In the genomic region with DNA sequence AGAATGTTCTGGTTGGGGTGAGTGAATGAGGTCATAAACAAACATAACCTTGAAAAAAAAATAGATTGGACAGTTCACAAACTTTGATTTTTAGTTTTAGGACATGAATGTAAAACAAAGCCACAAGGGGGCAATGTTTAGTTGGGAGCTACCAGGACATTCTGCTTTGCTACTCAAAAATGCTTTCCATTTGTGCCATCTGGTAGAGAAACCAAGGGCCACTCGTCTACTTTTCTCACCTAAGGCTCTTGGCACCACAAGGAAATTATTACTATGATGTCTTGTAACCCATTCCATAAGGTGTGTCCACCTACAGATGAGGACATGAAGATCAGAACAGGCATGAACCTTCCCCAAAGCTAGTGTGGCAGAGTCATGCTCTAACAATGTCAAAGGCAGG, we compare ENCODE assay signal across 10 mouse cellular contexts. TPM values are rescaled to one million over a fixed set of nuclear protein-coding genes. Genes with fewer than 3 reads are reported as not detected.
DNase-seq lines count a peak whose midpoint lies in the region; ATAC-seq and TF ChIP-seq lines count a peak whose summit lies in the region.
"Had no signal": no experiment of that assay in that cellular context is flagged by ENCODE, and none has a peak within 500 bp of the region (broad histone marks: within the 10 kb centered on the region; RNA-seq: fewer than 3 reads in every experiment).

No protein-coding gene starts in this region.

- H3K4me2 ChIP-seq in embryonic facial prominence, embryonic 11.5 days (ENCODE audit: low read depth, low read length) = no peak overlapping the region
- H3K4me2 ChIP-seq in forebrain, embryonic 13.5 days = no peak overlapping the region

- TF ChIP-seq POLR2A in MEL (IDR thresholded peaks at IDR 0.05; ENCODE audit: control insufficient read depth in 1 of 2, insufficient read depth in 1 of 2, low read depth in 1 of 2, low read length in 2 of 2, poor library complexity in 1 of 2) = no peak

- no peak for ATAC-seq in embryonic facial prominence, embryonic 11.5 days (replicated peaks; ENCODE audit: insufficient number of reproducible peaks, low FRiP score, low TSS enrichment, low read depth)
- ATAC-seq in forebrain, embryonic 13.5 days = no peak

- no peak for TF ChIP-seq EP300 in MEL (IDR thresholded peaks at IDR 0.05; ENCODE audit: low read depth in 1 of 2, low read length in 2 of 2)

- intact Hi-C loops in left cerebral cortex, adult 2 months (cut with DNase I) = loop anchor here (2.0 kb wide), 1 partner anchor 1580 kb away; no protein-coding TSS in a partner anchor

- no peaks in the 10 kb centered on the region for H3K4me1 ChIP-seq in embryonic facial prominence, embryonic 11.5 days (ENCODE audit: control insufficient read depth, insufficient read depth, low read length)
- no peaks in the 10 kb centered on the region for H3K4me1 ChIP-seq in embryonic facial prominence, embryonic 10.5 days
- H3K4me1 ChIP-seq in MEL (ENCODE audit: control insufficient read depth in 1 of 2, insufficient read depth in 2 of 2, low read length in 2 of 2) = no peaks in the 10 kb centered on the region
- H3K4me1 ChIP-seq in forebrain, embryonic 13.5 days = no peaks in the 10 kb centered on the region

- no peaks in the 10 kb centered on the region for H3K79me2 ChIP-seq in MEL (ENCODE audit: control insufficient read depth, insufficient read depth, low read length, poor library complexity)

- TF ChIP-seq CTCF in left cerebral cortex, adult 2 months (IDR thresholded peaks at IDR 0.05) = peak; percentile 55
- peak in 1 of 3 experiments; percentile 19; a peak in 1 of 6 replicates for TF ChIP-seq CTCF in MEL (IDR thresholded peaks at IDR 0.05 in 2 of 3, conservative IDR thresholded peaks at IDR 0.05 in 1 of 3; ENCODE audit: control insufficient read depth in 1 of 3, insufficient read depth in 1 of 3, low read depth in 2 of 3, low read length in 3 of 3, poor library complexity in 1 of 3, severe bottlenecking in 1 of 3)

- H3K27me3 ChIP-seq in embryonic facial prominence, embryonic 11.5 days (ENCODE audit: control insufficient read depth, insufficient read depth, low read length) = no peaks in the 10 kb centered on the region
- H3K27me3 ChIP-seq in embryonic facial prominence, embryonic 10.5 days (replicated peaks; ENCODE audit: low read depth, poor library complexity, severe bottlenecking) = no peaks in the 10 kb centered on the region
- H3K27me3 ChIP-seq in MEL (ENCODE audit: control insufficient read depth in 1 of 2, insufficient read depth in 2 of 2, low read length in 2 of 2) = no peaks in the 10 kb centered on the region
- H3K27me3 ChIP-seq in forebrain, embryonic 13.5 days = no peaks in the 10 kb centered on the region

- no peak overlapping the region for H3K9ac ChIP-seq in embryonic facial prominence, embryonic 11.5 days (replicated peaks; ENCODE audit: low read length)
- H3K9ac ChIP-seq in MEL (ENCODE audit: control insufficient read depth, low read depth, low read length, poor library complexity, severe bottlenecking) = no peak overlapping the region
- H3K9ac ChIP-seq in forebrain, embryonic 13.5 days = no peak overlapping the region

- H3K9me3 ChIP-seq in embryonic facial prominence, embryonic 11.5 days (replicated peaks; ENCODE audit: control insufficient read depth, low read length) = no peaks in the 10 kb centered on the region
- H3K9me3 ChIP-seq in embryonic facial prominence, embryonic 10.5 days = no peaks in the 10 kb centered on the region
- H3K9me3 ChIP-seq in MEL (replicated peaks; ENCODE audit: insufficient read depth, low read length) = no peaks in the 10 kb centered on the region
- no peaks in the 10 kb centered on the region for H3K9me3 ChIP-seq in forebrain, embryonic 13.5 days (replicated peaks)

- TF ChIP-seq RAD21 in MEL (IDR thresholded peaks at IDR 0.05; ENCODE audit: low read depth, low read length) = peak; percentile 15

- 10% methylated on average over 1 of the region's 1 CpGs for WGBS in embryonic facial prominence, embryonic 11.5 days
- WGBS in embryonic facial prominence, embryonic 10.5 days = 22% methylated on average over 1 of the region's 1 CpGs
- WGBS in forebrain, embryonic 13.5 days = 8% methylated on average over 1 of the region's 1 CpGs

- peak; percentile 70 for DNase-seq in embryonic facial prominence, embryonic 11.5 days (ENCODE audit: low spot score)
- no peak for DNase-seq in embryonic facial prominence, embryonic 10.5 days (ENCODE audit: low spot score)
- no peak for DNase-seq in left cerebral cortex, adult 2 months (ENCODE audit: extremely low spot score in 1 of 2, low spot score in 2 of 2)
- DNase-seq in left cerebral cortex, adult 9 months (ENCODE audit: low spot score in 2 of 2) = no peak
- peak; percentile 3 for DNase-seq in MEL (ENCODE audit: low read depth, low spot score)
- DNase-seq in forelimb bud, embryonic 11.5 days (ENCODE audit: low read depth, low spot score) = peak; percentile 28
- DNase-seq in left cerebral cortex, adult 8-10 months (ENCODE audit: low spot score in 2 of 2) = no peak
- DNase-seq: heart, adult 18-20 months had no signal

- H3K36me3 ChIP-seq in embryonic facial prominence, embryonic 11.5 days (replicated peaks; ENCODE audit: control insufficient read depth, insufficient read depth, low read depth, low read length) = no peaks in the 10 kb centered on the region
- H3K36me3 ChIP-seq in embryonic facial prominence, embryonic 10.5 days (replicated peaks) = no peaks in the 10 kb centered on the region
- H3K36me3 ChIP-seq in MEL (ENCODE audit: control insufficient read depth in 1 of 2, insufficient read depth in 2 of 2, low read length in 2 of 2) = no peaks in the 10 kb centered on the region
- H3K36me3 ChIP-seq in forebrain, embryonic 13.5 days (ENCODE audit: poor library complexity, severe bottlenecking) = no peaks in the 10 kb centered on the region

- no peak overlapping the region for H3K27ac ChIP-seq in embryonic facial prominence, embryonic 11.5 days (replicated peaks; ENCODE audit: low read depth, low read length)
- H3K27ac ChIP-seq in embryonic facial prominence, embryonic 10.5 days (replicated peaks) = no peak overlapping the region
- H3K27ac ChIP-seq in left cerebral cortex, adult 2 months = no peak overlapping the region
- no peak overlapping the region for H3K27ac ChIP-seq in MEL (ENCODE audit: control insufficient read depth, low read depth, low read length)
- no peak overlapping the region for H3K27ac ChIP-seq in forebrain, embryonic 13.5 days
- H3K27ac ChIP-seq: macrophage had no signal

- no peak overlapping the region for H3K4me3 ChIP-seq in embryonic facial prominence, embryonic 11.5 days (ENCODE audit: low read depth, low read length)
- no peak overlapping the region for H3K4me3 ChIP-seq in embryonic facial prominence, embryonic 10.5 days
- no peak overlapping the region for H3K4me3 ChIP-seq in left cerebral cortex, adult 2 months
- H3K4me3 ChIP-seq in MEL (ENCODE audit: control insufficient read depth in 1 of 2, insufficient read depth in 1 of 2, low read depth in 2 of 2, low read length in 2 of 2) = no peak overlapping the region
- no peak overlapping the region for H3K4me3 ChIP-seq in forebrain, embryonic 13.5 days

TF ChIP-seq in MEL, 35 proteins besides CTCF, POLR2A, EP300 and RAD21:
- TF ChIP-seq MAX (IDR thresholded peaks at IDR 0.05; ENCODE audit: low read length) (no peak), SMC3 (IDR thresholded peaks at IDR 0.05; ENCODE audit: low read depth, low read length) (peak; percentile 23; the same call in 1 of the 2 replicates)
TF ChIP-seq in MEL: peak in this region for 1.

RNA-seq across cellular contexts. Expression of a gene that starts 25.1 kb away (rescaled TPM):
- polyA plus RNA-seq in embryonic facial prominence, embryonic 11.5 days (2014; fragmentation: Nextera tagmentation; extraction: Ambion mirVana) = 0.76 and 1.4 TPM in 2 replicates
- 0.48 and 0.86 TPM in 2 replicates for polyA plus RNA-seq in embryonic facial prominence, embryonic 10.5 days (2016; fragmentation: Nextera tagmentation; extraction: Ambion mirVana)
- 10 to 100 TPM in 1 of 2 experiments, 1 to 10 TPM in 1; 8.4 to 11.2 TPM for total RNA-seq in left cerebral cortex, adult 2 months (2021)
- total RNA-seq in MEL (2012; rRNA removed) = not detected in 2 replicates
- polyA plus RNA-seq in MEL (2012; ENCODE audit: insufficient read depth in 1 of 2, insufficient read length in 2 of 2, low read depth in 1 of 2, low replicate concordance in 2 of 2, missing spikeins in 1 of 2) = not detected
- polyA plus RNA-seq in forebrain, embryonic 13.5 days (2015; fragmentation: Nextera tagmentation; extraction: Ambion mirVana) = 3.4 and 4.8 TPM in 2 replicates
- 10 to 100 TPM in 2 of 4 experiments, 1 to 10 TPM in 2; 9.3 to 11.4 (median 10.2) TPM for total RNA-seq in left cerebral cortex, adult 8-10 months (2022)
- total RNA-seq: heart, adult 18-20 months had no signal
- polyA plus RNA-seq: macrophage had no signal

RNA-seq across cellular contexts. Expression of a gene that starts 26.0 kb away (rescaled TPM):
- 0.25 and 0.74 TPM in 2 replicates for polyA plus RNA-seq in embryonic facial prominence, embryonic 11.5 days (2014; fragmentation: Nextera tagmentation; extraction: Ambion mirVana)
- polyA plus RNA-seq in embryonic facial prominence, embryonic 10.5 days (2016; fragmentation: Nextera tagmentation; extraction: Ambion mirVana) = 0.22 and 0.25 TPM in 2 replicates
- 10 to 100 TPM; 25.7 to 28.0 TPM for total RNA-seq in left cerebral cortex, adult 2 months (2021)
- total RNA-seq in MEL (2012; rRNA removed) = not detected in 2 replicates
- polyA plus RNA-seq in MEL (2012; ENCODE audit: insufficient read depth in 1 of 2, insufficient read length in 2 of 2, low read depth in 1 of 2, low replicate concordance in 2 of 2, missing spikeins in 1 of 2) = not detected
- 2.5 and 4.3 TPM in 2 replicates for polyA plus RNA-seq in forebrain, embryonic 13.5 days (2015; fragmentation: Nextera tagmentation; extraction: Ambion mirVana)
- 10 to 100 TPM; 26.4 to 36.6 (median 28.9) TPM for total RNA-seq in left cerebral cortex, adult 8-10 months (2022)
- total RNA-seq: heart, adult 18-20 months had no signal
- polyA plus RNA-seq: macrophage had no signal

Comparison
In these comparisons a context has a peak if more than half of its experiments do, and no peak if none do; other contexts are left out.
1. DNase-seq: peak in embryonic facial prominence, embryonic 11.5 days (single experiment), MEL (single experiment) and forelimb bud, embryonic 11.5 days (single experiment); none in embryonic facial prominence, embryonic 10.5 days (single experiment), left cerebral cortex, adult 2 months (0 of 2), left cerebral cortex, adult 9 months (0 of 2) and left cerebral cortex, adult 8-10 months (0 of 2).